Comparison of ENCODE assay signal across 13 mouse cellular contexts in the genomic region with DNA sequence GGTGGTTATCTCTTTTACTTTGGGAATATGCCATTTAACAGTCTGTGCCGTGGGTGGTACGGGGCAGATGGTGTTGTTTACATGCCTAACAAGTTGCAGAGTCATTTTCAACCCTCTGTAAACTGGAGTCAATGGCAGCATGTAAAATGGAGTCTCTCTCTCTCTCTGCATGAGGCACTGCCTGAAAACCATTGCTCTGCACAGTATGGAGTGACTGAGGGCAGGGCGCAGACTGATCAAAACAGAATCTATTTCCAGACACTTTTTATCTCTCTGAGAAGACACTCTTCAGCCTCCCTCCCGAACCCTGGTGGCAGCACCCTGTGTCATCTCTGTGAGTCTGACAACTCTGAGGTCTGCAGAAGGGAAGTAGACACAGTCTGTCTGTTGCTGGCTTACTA.
DNase-seq lines count a peak whose midpoint lies in the region; ATAC-seq and TF ChIP-seq lines count a peak whose summit lies in the region.
"Had no signal": no experiment of that assay in that cellular context is flagged by ENCODE, and none has a peak within 500 bp of the region (broad histone marks: within the 10 kb centered on the region; RNA-seq: fewer than 3 reads in every experiment).

No protein-coding gene starts in this region.

- H3K4me2 ChIP-seq in kidney, embryonic 14.5 days (replicated peaks; ENCODE audit: low read depth, low read length): no peak overlapping the region

- H3K9me3 ChIP-seq in heart, embryonic 10.5 days: no peaks in the 10 kb centered on the region
- no peaks in the 10 kb centered on the region for H3K9me3 ChIP-seq in MEL (replicated peaks; ENCODE audit: insufficient read depth, low read length)
- H3K9me3 ChIP-seq in kidney, embryonic 14.5 days (ENCODE audit: control insufficient read depth, low read length): no peaks in the 10 kb centered on the region
- H3K9me3 ChIP-seq: forebrain, embryonic 10.5 days had no signal

- H3K4me3 ChIP-seq in heart, embryonic 10.5 days: no peak overlapping the region
- peak overlapping the region; percentile 27 to 42 for H3K4me3 ChIP-seq in MEL (ENCODE audit: control insufficient read depth in 1 of 2, insufficient read depth in 1 of 2, low read depth in 2 of 2, low read length in 2 of 2)
- H3K4me3 ChIP-seq in kidney, embryonic 14.5 days (ENCODE audit: low read length): no peak overlapping the region
- H3K4me3 ChIP-seq: forebrain, embryonic 10.5 days; heart, adult 2 months had no signal

- peak in 1 of 2 experiments; percentile 32; a peak in 1 of 4 replicates for TF ChIP-seq EP300 in MEL (IDR thresholded peaks at IDR 0.05; ENCODE audit: low read depth in 1 of 2, low read length in 2 of 2)

- peak in 1 of 3 experiments; percentile 11; a peak in 1 of 6 replicates for TF ChIP-seq CTCF in MEL (IDR thresholded peaks at IDR 0.05 in 2 of 3, conservative IDR thresholded peaks at IDR 0.05 in 1 of 3; ENCODE audit: control insufficient read depth in 1 of 3, insufficient read depth in 1 of 3, low read depth in 2 of 3, low read length in 3 of 3, poor library complexity in 1 of 3, severe bottlenecking in 1 of 3)

- no peak for DNase-seq in heart, embryonic 10.5 days (ENCODE audit: low spot score)
- no peak for DNase-seq in heart, adult 18-20 months
- peak; percentile 92 for DNase-seq in MEL (ENCODE audit: low read depth, low spot score)
- peak; percentile 50 to 53 for DNase-seq in left cerebral cortex, postnatal 36 days (ENCODE audit: low spot score in 2 of 2)
- DNase-seq in adrenal gland, postnatal 10 days: no peak
- no peak for DNase-seq in gastrocnemius, postnatal 4 days (ENCODE audit: low spot score in 2 of 2)
- DNase-seq: adrenal gland, adult 2 months; cerebellum, adult 11 months; heart, adult 2 months; thymus, postnatal 36 days had no signal

- 60% methylated on average over 4 of the region's 4 CpGs for WGBS in heart, embryonic 10.5 days
- WGBS in kidney, embryonic 14.5 days: 83% methylated on average over 4 of the region's 4 CpGs

- TF ChIP-seq RAD21 in MEL (IDR thresholded peaks at IDR 0.05; ENCODE audit: low read depth, low read length): no peak

- H3K36me3 ChIP-seq in heart, embryonic 10.5 days: no peaks in the 10 kb centered on the region
- peaks cover 0 to 20% of the 10 kb centered on the region in 2 experiments; a peak in 2 of 4 replicates for H3K36me3 ChIP-seq in MEL (ENCODE audit: control insufficient read depth in 1 of 2, insufficient read depth in 2 of 2, low read length in 2 of 2)
- no peaks in the 10 kb centered on the region for H3K36me3 ChIP-seq in kidney, embryonic 14.5 days (ENCODE audit: control insufficient read depth, insufficient read depth, low read length)
- H3K36me3 ChIP-seq: forebrain, embryonic 10.5 days had no signal

- H3K79me2 ChIP-seq in MEL (ENCODE audit: control insufficient read depth, insufficient read depth, low read length, poor library complexity): no peaks in the 10 kb centered on the region

- H3K27me3 ChIP-seq in heart, embryonic 10.5 days (ENCODE audit: insufficient read depth, poor library complexity, severe bottlenecking): no peaks in the 10 kb centered on the region
- no peaks in the 10 kb centered on the region for H3K27me3 ChIP-seq in MEL (ENCODE audit: control insufficient read depth in 1 of 2, insufficient read depth in 2 of 2, low read length in 2 of 2)
- no peaks in the 10 kb centered on the region for H3K27me3 ChIP-seq in kidney, embryonic 14.5 days (ENCODE audit: control insufficient read depth, insufficient read depth, low read length)

- H3K4me1 ChIP-seq in heart, embryonic 10.5 days: peaks cover 48% of the 10 kb centered on the region
- peaks cover 5 to 31% of the 10 kb centered on the region in 2 experiments for H3K4me1 ChIP-seq in MEL (ENCODE audit: control insufficient read depth in 1 of 2, insufficient read depth in 2 of 2, low read length in 2 of 2)
- H3K4me1 ChIP-seq in kidney, embryonic 14.5 days (ENCODE audit: control insufficient read depth, insufficient read depth, low read length): no peaks in the 10 kb centered on the region

- peak overlapping the region; percentile 80 for H3K27ac ChIP-seq in heart, embryonic 10.5 days
- H3K27ac ChIP-seq in MEL (ENCODE audit: control insufficient read depth, low read depth, low read length): peak overlapping the region; percentile 64
- no peak overlapping the region for H3K27ac ChIP-seq in kidney, embryonic 14.5 days (ENCODE audit: low read depth, low read length)
- H3K27ac ChIP-seq: forebrain, embryonic 10.5 days; heart, adult 2 months had no signal

- intact Hi-C loops in left cerebral cortex, postnatal 36 days (cut with DNase I): no loop called here

- peak overlapping the region; percentile 24 for H3K9ac ChIP-seq in MEL (ENCODE audit: control insufficient read depth, low read depth, low read length, poor library complexity, severe bottlenecking)
- no peak overlapping the region for H3K9ac ChIP-seq in kidney, embryonic 14.5 days (ENCODE audit: low read depth, low read length)

- peak in 1 of 2 experiments; percentile 22; a peak in 1 of 4 replicates for TF ChIP-seq POLR2A in MEL (IDR thresholded peaks at IDR 0.05; ENCODE audit: control insufficient read depth in 1 of 2, insufficient read depth in 1 of 2, low read depth in 1 of 2, low read length in 2 of 2, poor library complexity in 1 of 2)

- 0 out of 4 replicates have a peak, but pooled peaks have one; percentile 32 to 48 for ATAC-seq in hematopoietic stem cell, adult 5-6 weeks (replicated peaks in 1 of 2; ENCODE audit: insufficient read depth in 1 of 2, low FRiP score in 2 of 2, low TSS enrichment in 1 of 2, low read depth in 1 of 2, poor library complexity in 2 of 2, severe bottlenecking in 2 of 2)
- ATAC-seq in kidney, embryonic 14.5 days (ENCODE audit: low FRiP score, low TSS enrichment): no peak

TF ChIP-seq in MEL, 35 proteins besides CTCF, POLR2A, EP300 and RAD21:
- peak; percentile 50 for TF ChIP-seq MXI1 (IDR thresholded peaks at IDR 0.05; ENCODE audit: low read depth, low read length)
- TF ChIP-seq SMC3 (IDR thresholded peaks at IDR 0.05; ENCODE audit: low read depth, low read length): no peak
- TF ChIP-seq GATA1 (IDR thresholded peaks at IDR 0.05; ENCODE audit: low read depth, low read length): peak; percentile 59
- no peak for TF ChIP-seq NRF1 (IDR thresholded peaks at IDR 0.05; ENCODE audit: insufficient read depth, low read depth, low read length, poor library complexity, severe bottlenecking)
- 0 out of 2 replicates have a peak, but pooled peaks have one; percentile 16 for TF ChIP-seq HCFC1 (IDR thresholded peaks at IDR 0.05; ENCODE audit: low read depth, low read length)
- TF ChIP-seq SIN3A (IDR thresholded peaks at IDR 0.05; ENCODE audit: low read length): 0 out of 2 replicates have a peak, but pooled peaks have one; percentile 13
- no peak for TF ChIP-seq GABPA (IDR thresholded peaks at IDR 0.05; ENCODE audit: low read depth, low read length)
- TF ChIP-seq TCF12 (IDR thresholded peaks at IDR 0.05; ENCODE audit: low read depth, low read length): 0 out of 2 replicates have a peak, but pooled peaks have one; percentile 4
- 0 out of 2 replicates have a peak, but pooled peaks have one; percentile 21 for TF ChIP-seq TBP (IDR thresholded peaks at IDR 0.05; ENCODE audit: low read depth, low read length)
- TF ChIP-seq MAZ (IDR thresholded peaks at IDR 0.05; ENCODE audit: low read depth, low read length): no peak
- no peak for TF ChIP-seq ZKSCAN1 (IDR thresholded peaks at IDR 0.05; ENCODE audit: low read depth, low read length)
- peak; percentile 53; the same call in 1 of the 2 replicates for TF ChIP-seq MEF2A (IDR thresholded peaks at IDR 0.05; ENCODE audit: extremely low read depth, insufficient replicate concordance, low read depth, low read length, poor library complexity, severe bottlenecking)
- TF ChIP-seq ETS1 (IDR thresholded peaks at IDR 0.05; ENCODE audit: low read depth, low read length): peak; percentile 32; the same call in 1 of the 2 replicates
- TF ChIP-seq MYB (IDR thresholded peaks at IDR 0.05; ENCODE audit: low read depth, low read length): no peak
- no peak for TF ChIP-seq POLR2AphosphoS2 (IDR thresholded peaks at IDR 0.05; ENCODE audit: low read length)

Comparison
In these comparisons a context has a peak if more than half of its experiments do, and no peak if none do; other contexts are left out.
1. DNase-seq: peak in MEL (single experiment) and left cerebral cortex, postnatal 36 days (2 of 2); none in heart, embryonic 10.5 days (single experiment), heart, adult 18-20 months (0 of 2), adrenal gland, postnatal 10 days (single experiment) and gastrocnemius, postnatal 4 days (0 of 2).
2. H3K4me3 ChIP-seq: peak in MEL (2 of 2); none in heart, embryonic 10.5 days (single experiment) and kidney, embryonic 14.5 days (single experiment).